Mouse (Mus musculus) kidney, postnatal 10 days (tissue): ENCODE measurements around the gene Cbfa2t3.

Experiments
- DNase-seq: peaks from one replicate; pipeline ENCODE4 v3.0.0; 2021; ENCODE audit warnings: mixed read lengths

Gene Cbfa2t3

DNA sequence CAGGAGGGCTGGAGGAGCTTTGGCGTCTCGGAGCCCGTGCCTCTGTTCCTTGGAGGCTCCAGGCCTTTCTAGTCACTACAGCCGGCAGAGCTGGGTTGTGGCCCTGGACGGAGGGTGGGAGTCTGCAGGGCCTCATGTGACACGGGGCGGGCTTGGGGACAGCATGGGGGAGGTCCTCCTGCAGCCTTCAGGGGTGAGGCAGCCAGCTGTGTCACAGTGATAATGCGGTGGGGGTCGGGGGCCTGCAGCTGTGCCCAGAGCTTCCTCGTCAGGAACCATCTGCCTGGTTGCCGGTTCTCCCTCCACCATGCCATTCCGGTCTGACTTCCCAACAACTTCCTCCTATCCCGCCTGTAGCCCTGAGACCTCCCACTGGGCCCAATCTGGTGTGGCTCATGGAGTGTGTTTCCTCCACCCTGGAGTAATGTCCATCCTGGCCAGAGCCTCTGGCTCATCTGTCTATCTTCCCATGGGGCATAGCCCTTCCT, at the start of gene Cbfa2t3:
Gene Cbfa2t3 (minus strand): TSS at position 105 of the 488 bp plus-strand sequence.
- peak; percentile 74 for DNase-seq

DNA sequence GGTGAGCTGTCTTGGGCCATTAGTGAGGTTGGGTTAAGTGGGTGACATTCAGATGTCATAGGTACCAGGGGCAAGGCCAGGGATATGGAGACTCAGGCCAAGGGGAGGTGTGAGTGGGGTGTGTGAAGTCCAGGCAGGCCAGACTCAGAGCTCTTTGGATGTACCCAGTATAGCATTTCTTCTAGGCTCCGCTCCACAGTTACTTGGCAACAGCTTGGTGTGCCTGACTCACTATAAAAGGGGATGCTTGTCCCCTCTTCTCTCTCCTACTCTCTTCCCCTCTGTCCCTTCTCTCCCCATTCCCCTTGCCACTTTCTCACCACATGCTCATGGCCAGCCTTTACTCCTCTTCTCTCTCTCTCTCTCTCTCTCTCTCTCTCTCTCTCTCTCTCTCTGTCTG, 48.9 kb upstream of the Cbfa2t3 start:
- no peak for DNase-seq

DNA sequence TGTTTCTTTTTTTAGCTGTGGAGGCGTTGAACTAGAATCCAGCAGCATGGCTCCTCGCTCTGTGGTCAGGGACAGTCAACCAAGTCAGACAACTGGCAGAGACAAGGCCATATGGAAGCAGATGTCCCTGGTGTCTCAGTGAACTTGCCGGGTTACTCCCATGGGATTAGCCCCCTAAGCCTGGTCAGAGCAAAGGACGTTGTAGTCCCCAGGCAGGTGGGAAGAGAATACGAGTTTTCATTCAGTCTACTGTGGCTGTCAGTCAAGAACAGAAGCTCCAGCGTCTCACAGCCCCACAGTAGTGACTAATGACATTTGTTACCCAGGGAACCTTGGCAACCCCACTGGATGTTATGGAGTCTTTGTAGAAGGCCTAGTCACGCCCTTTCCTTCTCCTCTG, 47.5 kb upstream of the Cbfa2t3 start:
- no peak for DNase-seq

GRCm38 (mm10) chr8:122745750-122746275, 46.9 kb upstream of the Cbfa2t3 start:
- DNase-seq: no peak

DNA sequence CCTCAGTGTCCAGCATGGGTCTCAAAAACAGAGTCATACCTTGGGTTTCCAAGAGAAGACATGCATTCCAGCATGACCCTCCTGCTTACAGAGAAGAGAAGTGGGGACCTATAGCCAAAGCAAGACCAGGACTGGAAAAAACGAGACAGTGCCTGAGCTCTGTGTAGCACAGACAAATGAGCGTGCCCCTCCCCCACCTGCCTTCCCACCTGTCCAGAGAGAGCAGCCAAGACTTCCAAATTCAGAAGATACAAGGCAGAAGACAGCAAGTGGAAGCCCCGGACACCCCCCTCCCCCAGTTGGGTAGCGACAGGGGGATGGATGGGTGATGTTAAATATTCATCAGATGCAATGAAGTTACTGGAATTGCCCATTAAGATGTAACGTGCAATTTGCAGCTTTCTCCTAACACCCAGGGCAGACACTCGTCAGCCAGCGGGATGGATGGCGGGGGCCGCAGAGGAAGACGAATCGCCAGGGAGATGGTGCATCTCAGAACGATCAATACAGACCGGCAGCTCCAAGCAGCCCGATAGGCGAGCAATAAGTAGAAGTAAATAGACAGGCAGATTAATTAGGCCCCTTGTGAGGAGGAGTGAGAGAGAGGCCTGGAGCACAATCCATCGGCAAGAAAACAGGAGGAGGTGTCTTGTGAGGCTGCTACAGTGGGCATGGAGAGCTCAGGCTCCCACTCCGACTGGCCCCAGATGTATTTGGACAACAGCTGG, 46.3 kb upstream of the Cbfa2t3 start:
- no peak for DNase-seq

- DNase-seq: no peak
Measured at GRCm38 (mm10) chr8:122742471-122742870, 43.6 kb upstream of the Cbfa2t3 start.

GRCm38 (mm10) chr8:122739102-122739725, 40.3 kb upstream of the Cbfa2t3 start:
- DNase-seq: no peak

- no peak for DNase-seq
Measured at GRCm38 (mm10) chr8:122737886-122738285, 39.0 kb upstream of the Cbfa2t3 start.

DNA sequence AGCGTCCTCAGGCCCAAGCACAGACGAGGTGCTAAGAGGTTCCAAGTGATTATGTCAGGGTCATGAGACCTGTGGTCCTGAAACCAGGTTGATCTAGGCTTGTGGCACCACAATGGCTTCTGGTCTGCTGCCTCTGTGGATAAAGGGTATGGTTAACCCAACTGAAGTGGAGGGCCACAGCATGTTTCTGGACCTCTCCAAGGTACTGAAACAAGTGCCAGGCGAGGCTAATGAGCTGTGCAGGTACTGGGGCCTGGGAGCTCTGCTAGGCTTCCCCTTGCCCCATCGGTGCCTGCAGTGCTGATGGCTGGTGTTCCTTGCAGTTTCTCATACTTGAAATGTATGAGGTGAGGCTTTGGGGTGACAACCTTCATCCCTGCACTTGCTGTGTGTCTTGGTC, 38.2 kb upstream of the Cbfa2t3 start:
- DNase-seq: no peak

GRCm38 (mm10) chr8:122736623-122737022, 37.7 kb upstream of the Cbfa2t3 start:
- no peak for DNase-seq

DNA sequence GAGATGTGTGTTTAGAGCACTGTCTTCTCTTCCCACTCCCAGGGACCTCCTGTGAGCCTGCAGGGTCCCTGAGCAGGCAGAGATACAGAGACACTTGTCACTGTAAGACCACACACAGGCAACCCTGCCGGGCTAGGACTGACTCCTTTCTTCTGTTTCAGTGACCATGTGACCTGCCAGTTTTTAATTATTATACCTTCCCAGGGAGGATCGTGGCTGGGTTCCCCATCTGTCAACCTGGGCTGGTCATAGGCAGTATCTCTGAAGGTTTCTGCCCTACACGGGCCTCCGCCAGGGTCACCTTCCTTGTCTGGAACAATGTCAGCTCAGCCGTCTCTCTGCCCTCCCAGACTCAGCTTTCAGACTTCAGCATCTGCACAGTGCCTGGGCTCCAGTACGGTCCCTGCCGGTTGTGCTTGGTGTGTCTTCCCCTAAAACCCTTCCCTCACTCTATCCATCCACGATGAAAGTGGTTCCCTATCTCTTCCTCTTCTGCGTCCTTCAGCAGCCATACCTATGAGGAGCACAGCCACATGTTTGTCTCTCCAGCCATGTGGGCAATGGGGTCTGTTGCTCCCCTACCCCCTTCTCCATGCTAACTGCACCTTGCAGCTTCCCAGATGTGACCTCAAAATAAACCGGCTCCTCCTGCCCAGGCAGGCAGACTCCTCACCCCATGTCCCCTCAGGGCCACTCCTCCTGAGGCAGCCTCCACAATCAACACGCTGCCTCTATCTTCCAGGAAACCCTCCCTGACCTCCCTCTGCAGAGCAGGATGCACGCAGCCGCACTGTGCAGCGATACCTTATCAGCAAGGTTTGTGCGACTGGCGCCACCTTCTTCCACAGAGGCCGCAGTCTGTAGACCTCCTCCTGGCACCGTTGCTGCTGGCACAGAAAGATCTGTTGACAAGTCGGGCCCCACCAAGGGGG, 36.9 kb upstream of the Cbfa2t3 start:
- DNase-seq: no peak

- DNase-seq: no peak
Measured at GRCm38 (mm10) chr8:122735110-122735509, 36.2 kb upstream of the Cbfa2t3 start.

DNA sequence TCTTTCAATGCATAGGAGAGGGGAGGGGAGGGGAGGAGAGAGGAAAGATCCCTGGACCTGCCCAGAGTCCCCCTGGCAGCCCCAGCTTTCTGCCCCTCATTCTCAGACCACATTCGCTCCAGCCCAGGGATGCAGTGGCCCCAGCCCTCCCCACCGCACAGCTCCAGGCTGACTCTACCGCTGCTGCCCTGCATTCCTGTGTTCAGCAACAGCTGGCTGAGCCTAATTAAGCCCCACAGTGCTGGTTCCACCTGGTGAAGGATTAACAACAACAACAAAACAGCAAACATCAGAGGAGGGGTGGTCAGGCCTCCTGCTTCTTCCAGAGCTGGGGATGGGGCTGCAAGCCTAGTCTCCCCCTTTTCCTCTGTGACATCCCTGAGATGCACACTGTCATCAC, 29.7 kb upstream of the Cbfa2t3 start:
- no peak for DNase-seq

DNA sequence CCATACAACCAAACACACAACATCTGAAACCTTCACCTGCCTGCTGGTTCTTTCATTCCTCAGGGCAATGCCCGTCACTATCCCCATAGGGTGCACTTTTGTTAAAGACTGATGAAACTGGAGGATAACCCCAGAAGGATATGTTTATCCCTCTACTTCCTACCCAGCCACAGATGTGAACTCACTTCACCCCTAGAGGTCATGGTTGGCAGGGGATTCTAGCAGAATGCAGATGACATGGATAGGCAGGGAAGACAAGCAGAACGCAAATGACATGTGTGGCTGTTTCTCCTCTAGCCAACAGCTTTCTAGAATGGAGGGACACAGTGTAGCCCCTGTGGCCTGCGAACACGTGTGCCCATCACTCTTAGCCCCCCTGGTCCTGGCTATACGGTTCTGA, 28.5 kb upstream of the Cbfa2t3 start:
- no peak for DNase-seq

- DNase-seq: no peak
Measured at GRCm38 (mm10) chr8:122726789-122727188, 27.9 kb upstream of the Cbfa2t3 start.

DNA sequence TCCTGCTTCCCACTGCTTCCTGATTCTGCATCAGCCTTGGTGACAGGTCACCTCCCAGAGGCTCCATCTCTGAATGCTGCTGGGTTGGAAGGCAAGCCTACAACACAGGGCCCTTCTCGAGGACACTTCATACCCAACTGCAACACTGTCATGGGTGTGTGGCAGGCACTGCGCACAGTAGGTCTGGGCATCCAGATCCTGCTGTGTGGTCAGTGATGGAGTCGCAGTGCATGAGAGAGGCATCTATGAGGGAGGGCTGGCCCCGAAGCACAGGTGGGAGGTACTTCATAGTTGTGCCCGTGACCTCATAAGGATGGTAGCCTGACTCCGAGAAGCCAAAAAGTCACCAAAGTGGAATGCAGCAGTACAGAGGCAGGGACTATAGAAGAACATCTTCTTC, 26.3 kb upstream of the Cbfa2t3 start:
- DNase-seq: no peak

DNA sequence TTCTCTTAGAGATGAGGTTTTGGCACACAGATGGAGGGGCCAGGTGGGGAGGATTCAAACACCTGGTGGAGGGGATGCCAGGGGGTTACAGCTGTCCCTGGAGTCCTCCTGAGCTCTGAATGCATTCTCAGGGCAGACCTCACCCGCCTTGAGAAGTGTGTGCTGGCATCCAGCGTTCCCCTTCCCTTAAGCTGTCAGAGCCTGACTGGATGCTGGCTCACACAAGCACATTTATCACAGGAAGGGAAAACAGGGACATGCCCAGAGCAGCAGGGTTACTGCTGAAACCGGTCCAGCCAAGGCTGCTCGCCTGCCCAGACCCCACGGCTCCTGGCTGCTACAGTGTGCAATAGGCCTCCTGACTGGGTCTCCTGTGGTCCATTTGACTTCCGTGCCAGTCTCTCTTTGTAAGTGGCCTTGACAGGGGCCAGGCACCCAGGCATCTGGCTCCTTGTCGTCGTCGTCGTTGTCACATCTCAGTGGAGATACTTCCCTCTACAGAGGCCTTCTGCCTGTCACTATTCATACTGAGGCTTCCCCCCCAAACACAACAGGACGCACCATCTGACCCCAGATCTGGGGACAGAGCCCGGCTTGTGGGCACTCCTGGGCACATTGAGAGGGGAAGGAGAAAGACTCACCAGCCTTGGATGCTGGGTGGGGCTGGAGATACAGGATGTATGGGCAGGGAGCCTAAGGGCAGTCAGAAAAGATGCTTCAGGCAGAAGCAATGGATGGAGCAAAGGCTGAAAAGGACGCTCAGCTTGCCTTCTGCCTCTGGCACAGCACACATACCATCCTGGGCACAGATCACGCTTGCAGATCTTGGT, 22.1 kb upstream of the Cbfa2t3 start:
- peak; percentile 33 for DNase-seq

DNA sequence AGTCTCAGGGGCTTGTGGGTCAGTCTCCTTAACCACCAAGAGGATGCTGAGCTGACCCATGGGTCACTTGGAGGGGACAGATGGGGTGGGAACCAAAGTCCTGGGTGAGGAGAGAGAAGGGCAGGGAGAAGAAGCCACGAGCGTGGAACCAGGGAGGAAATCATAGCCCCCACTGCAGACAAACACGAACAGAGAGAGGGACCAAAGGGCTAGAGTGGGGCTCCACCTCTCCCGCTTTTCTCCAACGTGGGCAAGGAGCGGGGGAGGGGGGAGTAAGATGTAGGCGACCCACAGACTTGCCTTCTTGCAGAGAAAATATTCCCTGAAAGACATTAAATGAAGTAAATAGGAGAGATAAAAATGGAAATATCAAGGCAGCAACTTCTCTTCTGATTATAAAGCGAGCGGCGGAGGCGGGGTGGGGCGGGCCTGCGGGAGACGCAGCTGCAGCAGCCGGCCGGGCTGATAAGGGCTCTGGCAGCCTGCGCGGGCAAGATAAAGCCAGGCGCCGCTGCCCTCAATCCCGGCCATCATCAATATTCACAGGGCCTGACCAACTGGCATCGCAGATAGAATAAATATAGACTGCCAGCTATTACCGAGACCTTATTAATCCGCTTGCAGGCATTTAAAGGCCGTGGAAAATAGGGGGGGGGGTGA, 21.3 kb upstream of the Cbfa2t3 start:
- peak; percentile 53 for DNase-seq

GRCm38 (mm10) chr8:122719500-122720065, 20.7 kb upstream of the Cbfa2t3 start:
- no peak for DNase-seq

GRCm38 (mm10) chr8:122718711-122719499, 20.0 kb upstream of the Cbfa2t3 start:
- DNase-seq: no peak
